Mouse (Mus musculus) midbrain, embryonic 10.5 days (tissue): ENCODE measurements around the gene Cst7. TPM values are rescaled to one million over a fixed set of nuclear protein-coding genes. Genes with fewer than 3 reads are reported as not detected.
"Not testable (repeated sequence)": the region's sequence is repeated elsewhere in the genome, so short reads cannot be mapped to it uniquely, and the experiment has no call there.

ENCODE experiments used
- DNase-seq: peaks from one replicate; pipeline ENCODE4 v3.0.0-alpha.2; 2017; ENCODE audit warnings: low spot score
- H3K27ac ChIP-seq: fragments of 300-500 bp; sonication (generic); replicated peaks from 2 replicates; pipeline ENCODE4 v1.5.1; 2016; ENCODE audit warnings: mild to moderate bottlenecking
- H3K27me3 ChIP-seq: fragments of 300-500 bp; sonication (generic); 2 replicates; pipeline ENCODE4 v1.6.1; 2016; ENCODE audit warnings: low read depth, mild to moderate bottlenecking; ENCODE audit not compliant: poor library complexity, severe bottlenecking
- H3K36me3 ChIP-seq: fragments of 300-500 bp; sonication (generic); 2 replicates; pipeline ENCODE4 v1.6.1; 2016; ENCODE audit warnings: mild to moderate bottlenecking, moderate library complexity
- H3K4me1 ChIP-seq: fragments of 300-500 bp; sonication (generic); 2 replicates; pipeline ENCODE4 v1.6.1; 2016
- H3K4me3 ChIP-seq: fragments of 300-500 bp; sonication (generic); 2 replicates; pipeline ENCODE4 v1.5.1; 2016; ENCODE audit warnings: mild to moderate bottlenecking, moderate library complexity
- H3K9me3 ChIP-seq: fragments of 300-500 bp; sonication (generic); replicated peaks from 2 replicates; pipeline ENCODE4 v1.6.1; 2016; ENCODE audit warnings: mild to moderate bottlenecking
- WGBS: fragments of 180-500 bp; shearing (Covaris S2); methylation state at CpG from one replicate; pipeline ENCODE4 v1.1.7; 2016; 5-methylcytosine and 5-hydroxymethylcytosine counted together
- polyA plus RNA-seq: library from polyadenylated mRNA; unstranded; fragments of >200 nt; fragmentation: Nextera tagmentation; extraction: Ambion mirVana; gene quantifications from 2 replicates; pipeline ENCODE4 v1.2.1, GENCODE M21; 2016

Cst7 gene
- polyA plus RNA-seq: 0.12 and 0.19 TPM in 2 replicates

- Histone ChIP-seq H3K36me3 (no peaks in the 10 kb centered on the region), H3K4me3 (no peak within 1 kb of the TSS), H3K27ac (no peak within 1 kb of the TSS), H3K27me3 (no peaks in the 10 kb centered on the region), H3K4me1 (no peaks in the 10 kb centered on the region), H3K9me3 (no peaks in the 10 kb centered on the region)
- no peak for DNase-seq
- 84% methylated on average over 11 of the region's 11 CpGs for WGBS
Observed at GRCm38 (mm10) chr2:150569847-150570590, at the start of gene Cst7. TSS of gene Cst7 (plus strand) at chr2:150570415.

- H3K27me3 ChIP-seq: peaks cover 32% of the 10 kb centered on the region
- peaks cover 6% of the 10 kb centered on the region for H3K4me1 ChIP-seq
- DNase-seq: peak; percentile 49
- WGBS: 3% methylated on average over 42 of the region's 42 CpGs
- no peaks in the 10 kb centered on the region for H3K36me3 ChIP-seq
- peak overlapping the region; percentile 43; the same call in 1 of the 2 replicates for H3K27ac ChIP-seq
- H3K9me3 ChIP-seq: no peaks in the 10 kb centered on the region
- H3K4me3 ChIP-seq: peak overlapping the region; percentile 58
Observed at GRCm38 (mm10) chr2:150525703-150526207, 44.5 kb upstream of the Cst7 start.

GRCm38 (mm10) chr2:150549576-150549975 is 20.6 kb upstream of the Cst7 start:
- not testable (repeated sequence) for H3K9me3 ChIP-seq, H3K27me3 ChIP-seq, DNase-seq, H3K36me3 ChIP-seq, H3K27ac ChIP-seq, H3K4me1 ChIP-seq, H3K4me3 ChIP-seq
- WGBS: 85% methylated on average over 10 of the region's 10 CpGs

GRCm38 (mm10) chr2:150558568-150558967 is 11.6 kb upstream of the Cst7 start:
- no peaks in the 10 kb centered on the region for H3K27me3 ChIP-seq
- DNase-seq: no peak
- WGBS: 55% methylated on average over 3 of the region's 3 CpGs
- H3K4me3 ChIP-seq: no peak overlapping the region
- H3K27ac ChIP-seq: no peak overlapping the region
- no peaks in the 10 kb centered on the region for H3K36me3 ChIP-seq
- no peaks in the 10 kb centered on the region for H3K9me3 ChIP-seq
- H3K4me1 ChIP-seq: no peaks in the 10 kb centered on the region

- H3K27me3 ChIP-seq: no peaks in the 10 kb centered on the region
- H3K9me3 ChIP-seq: no peaks in the 10 kb centered on the region
- no peaks in the 10 kb centered on the region for H3K4me1 ChIP-seq
- DNase-seq: no peak
- WGBS: 88% methylated on average over 2 of the region's 2 CpGs
- H3K27ac ChIP-seq: no peak overlapping the region
- no peak overlapping the region for H3K4me3 ChIP-seq
- no peaks in the 10 kb centered on the region for H3K36me3 ChIP-seq
Observed at GRCm38 (mm10) chr2:150567051-150567450, 3.2 kb upstream of the Cst7 start.

GRCm38 (mm10) chr2:150570761-150571160 is 546 bp downstream of the Cst7 start:
- H3K9me3 ChIP-seq: no peaks in the 10 kb centered on the region
- no peak overlapping the region for H3K4me3 ChIP-seq
- H3K27ac ChIP-seq: no peak overlapping the region
- H3K36me3 ChIP-seq: no peaks in the 10 kb centered on the region
- no peak for DNase-seq
- H3K4me1 ChIP-seq: no peaks in the 10 kb centered on the region
- H3K27me3 ChIP-seq: no peaks in the 10 kb centered on the region
- WGBS: 86% methylated on average over 2 of the region's 2 CpGs

GRCm38 (mm10) chr2:150572463-150572862 is 2.2 kb downstream of the Cst7 start:
- no peak for DNase-seq
- Histone ChIP-seq H3K36me3 (no peaks in the 10 kb centered on the region), H3K27ac (no peak overlapping the region), H3K9me3 (no peaks in the 10 kb centered on the region), H3K4me1 (no peaks in the 10 kb centered on the region), H3K27me3 (no peaks in the 10 kb centered on the region), H3K4me3 (no peak overlapping the region)
- 97% methylated on average over 3 of the region's 3 CpGs for WGBS

- 91% methylated on average over 1 of the region's 1 CpGs for WGBS
- H3K9me3 ChIP-seq: no peaks in the 10 kb centered on the region
- H3K4me3 ChIP-seq: no peak overlapping the region
- H3K36me3 ChIP-seq: no peaks in the 10 kb centered on the region
- DNase-seq: no peak
- H3K27me3 ChIP-seq: no peaks in the 10 kb centered on the region
- no peaks in the 10 kb centered on the region for H3K4me1 ChIP-seq
- no peak overlapping the region for H3K27ac ChIP-seq
Observed at GRCm38 (mm10) chr2:150576256-150576655, 6.0 kb downstream of the Cst7 start.

- Histone ChIP-seq H3K4me1 (no peaks in the 10 kb centered on the region), H3K9me3 (no peaks in the 10 kb centered on the region), H3K4me3 (no peak overlapping the region), H3K27me3 (no peaks in the 10 kb centered on the region), H3K27ac (no peak overlapping the region), H3K36me3 (peaks cover 6% of the 10 kb centered on the region)
- WGBS: 87% methylated on average over 5 of the region's 5 CpGs
- DNase-seq: no peak
Observed at GRCm38 (mm10) chr2:150578603-150579002, 8.4 kb downstream of the Cst7 start.

GRCm38 (mm10) chr2:150579628-150580027 is 9.4 kb downstream of the Cst7 start:
- H3K4me1 ChIP-seq: no peaks in the 10 kb centered on the region
- no peak overlapping the region for H3K27ac ChIP-seq
- H3K27me3 ChIP-seq: no peaks in the 10 kb centered on the region
- peaks cover 17% of the 10 kb centered on the region for H3K36me3 ChIP-seq
- H3K4me3 ChIP-seq: no peak overlapping the region
- no peak for DNase-seq
- H3K9me3 ChIP-seq: no peaks in the 10 kb centered on the region
- WGBS: 98% methylated on average over 1 of the region's 1 CpGs

GRCm38 (mm10) chr2:150589076-150589475 is 18.9 kb downstream of the Cst7 start:
- H3K27ac ChIP-seq: no peak overlapping the region
- peaks cover 69% of the 10 kb centered on the region for H3K36me3 ChIP-seq
- 68% methylated on average over 11 of the region's 11 CpGs for WGBS
- no peaks in the 10 kb centered on the region for H3K27me3 ChIP-seq
- no peak overlapping the region for H3K4me3 ChIP-seq
- DNase-seq: no peak
- H3K9me3 ChIP-seq: no peaks in the 10 kb centered on the region
- no peaks in the 10 kb centered on the region for H3K4me1 ChIP-seq

- Histone ChIP-seq H3K4me1 (no peaks in the 10 kb centered on the region), H3K36me3 (peaks cover 23% of the 10 kb centered on the region), H3K27ac (no peak overlapping the region), H3K9me3 (no peaks in the 10 kb centered on the region), H3K27me3 (no peaks in the 10 kb centered on the region), H3K4me3 (no peak overlapping the region)
- DNase-seq: no peak
- 87% methylated on average over 3 of the region's 3 CpGs for WGBS
Observed at GRCm38 (mm10) chr2:150595411-150596190, 25.4 kb downstream of the Cst7 start.

GRCm38 (mm10) chr2:150600263-150600662 is 30.0 kb downstream of the Cst7 start:
- H3K9me3 ChIP-seq: no peaks in the 10 kb centered on the region
- no peak for DNase-seq
- no peak overlapping the region for H3K4me3 ChIP-seq
- no peaks in the 10 kb centered on the region for H3K27me3 ChIP-seq
- H3K27ac ChIP-seq: no peak overlapping the region
- 94% methylated on average over 2 of the region's 2 CpGs for WGBS
- H3K36me3 ChIP-seq: 0 out of 2 replicates have a peak, but pooled peaks cover 5% of the 10 kb centered on the region
- H3K4me1 ChIP-seq: no peaks in the 10 kb centered on the region
